Mouse (Mus musculus) cortical plate, adult 2 months (tissue): Measurements from ENCODE around the gene Trpv6. TPM values are rescaled to one million over a fixed set of nuclear protein-coding genes. Genes with fewer than 3 reads are reported as not detected.

Experiments used
- H3K27ac ChIP-seq: fragments of 200-500 bp; 2 replicates; pipeline ENCODE4 v1.5.1; 2012; ENCODE audit warnings: low read length, control low read depth, inconsistent platforms; ENCODE audit not compliant: insufficient read depth
- H3K4me1 ChIP-seq: fragments of 200-500 bp; 2 replicates; pipeline ENCODE4 v1.6.1; 2011; ENCODE audit warnings: low read length; ENCODE audit not compliant: control insufficient read depth, insufficient read depth
- H3K4me3 ChIP-seq: fragments of 200-500 bp; 2 replicates; pipeline ENCODE4 v1.5.1; 2011; ENCODE audit warnings: mild to moderate bottlenecking, low read length, control low read depth; ENCODE audit not compliant: insufficient read depth
- CTCF ChIP-seq: fragments of 200-500 bp; IDR thresholded peaks from 2 replicates; pipeline ENCODE4 v1.5.1; 2011; ENCODE audit warnings: mild to moderate bottlenecking, control low read depth, low read length; ENCODE audit not compliant: insufficient read depth; ENCODE audit errors: extremely low read depth
- POLR2A ChIP-seq: fragments of 200-500 bp; IDR thresholded peaks from 2 replicates; pipeline ENCODE4 v1.6.1; 2011; ENCODE audit warnings: mild to moderate bottlenecking, low read length, control low read depth; ENCODE audit not compliant: insufficient read depth; ENCODE audit errors: extremely low read depth
- polyA plus RNA-seq: library from polyadenylated mRNA; depleted of rRNA; stranded (reverse); fragments of >200 nt; gene quantifications from 2 replicates; pipeline ENCODE4 v1.2.3, GENCODE M21; 2012; rRNA removed

The Trpv6 gene
- polyA plus RNA-seq, result 3.3 and 4.2 TPM in 2 replicates

GRCm38 (mm10) chr6:41636178-41636577, at the start of gene Trpv6:
Trpv6 (minus strand) TSS chr6:41636405.
- Histone ChIP-seq H3K4me3 (peak within 1 kb of the TSS; percentile 19), H3K27ac (no peak within 1 kb of the TSS), H3K4me1 (no peaks in the 10 kb centered on the region; the same call in 1 of the 2 replicates)
- TF ChIP-seq CTCF (no peak), POLR2A (no peak)

GRCm38 (mm10) chr6:41685596-41685995, 49.4 kb upstream of the Trpv6 start:
- no peak overlapping the region for H3K27ac ChIP-seq
- H3K4me1 ChIP-seq, result no peaks in the 10 kb centered on the region
- TF ChIP-seq CTCF (no peak), POLR2A (no peak)
- H3K4me3 ChIP-seq, result no peak overlapping the region

GRCm38 (mm10) chr6:41684911-41685310, 48.7 kb upstream of the Trpv6 start:
- TF ChIP-seq CTCF, result no peak
- no peak for TF ChIP-seq POLR2A

GRCm38 (mm10) chr6:41684131-41684530, 47.9 kb upstream of the Trpv6 start, which contains the start of gene Llcfc1:
Llcfc1 (plus strand) TSS chr6:41684431.
- H3K4me3 ChIP-seq, result no peak within 1 kb of the TSS
- H3K27ac ChIP-seq, result no peak within 1 kb of the TSS
- no peak for TF ChIP-seq POLR2A
- TF ChIP-seq CTCF, result no peak
- no peaks in the 10 kb centered on the region for H3K4me1 ChIP-seq

More at GRCm38 (mm10) chr6:41684911-41685310, 48.7 kb upstream of the Trpv6 start:
- Histone ChIP-seq H3K4me1 (no peaks in the 10 kb centered on the region), H3K27ac (no peak overlapping the region), H3K4me3 (no peak overlapping the region)

- TF ChIP-seq POLR2A, result no peak
- no peak for TF ChIP-seq CTCF
- Histone ChIP-seq H3K4me1 (no peaks in the 10 kb centered on the region), H3K4me3 (no peak overlapping the region), H3K27ac (no peak overlapping the region)
These were observed 45.5 kb upstream of the Trpv6 start for GRCm38 (mm10) chr6:41681656-41682055.

GRCm38 (mm10) chr6:41680669-41681068, 44.5 kb upstream of the Trpv6 start, which contains the start of gene Trpv5:
Trpv5 (minus strand) TSS chr6:41680769.
- Histone ChIP-seq H3K27ac (no peak within 1 kb of the TSS), H3K4me1 (no peaks in the 10 kb centered on the region), H3K4me3 (no peak within 1 kb of the TSS)
- TF ChIP-seq CTCF, result no peak
- TF ChIP-seq POLR2A, result no peak

GRCm38 (mm10) chr6:41676530-41676929, 40.3 kb upstream of the Trpv6 start:
- Histone ChIP-seq H3K4me1 (no peaks in the 10 kb centered on the region), H3K4me3 (no peak overlapping the region), H3K27ac (no peak overlapping the region)
- TF ChIP-seq POLR2A (no peak), CTCF (no peak)

- TF ChIP-seq CTCF (0 out of 2 replicates have a peak, but pooled peaks have one; percentile 16), POLR2A (no peak)
- no peak overlapping the region for H3K27ac ChIP-seq
- H3K4me3 ChIP-seq, result no peak overlapping the region
- H3K4me1 ChIP-seq, result no peaks in the 10 kb centered on the region
These were observed 26.1 kb upstream of the Trpv6 start for GRCm38 (mm10) chr6:41662320-41662719.

- Histone ChIP-seq H3K4me3 (no peak overlapping the region), H3K27ac (no peak overlapping the region), H3K4me1 (no peaks in the 10 kb centered on the region)
- no peak for TF ChIP-seq CTCF
- TF ChIP-seq POLR2A, result no peak
These were observed 22.3 kb upstream of the Trpv6 start for GRCm38 (mm10) chr6:41658487-41658886.

GRCm38 (mm10) chr6:41654648-41655047, 18.4 kb upstream of the Trpv6 start:
- Histone ChIP-seq H3K4me3 (no peak overlapping the region), H3K4me1 (no peaks in the 10 kb centered on the region), H3K27ac (no peak overlapping the region)
- TF ChIP-seq POLR2A (no peak), CTCF (no peak)
